Mouse (Mus musculus) CH12.LX (cell line): Measurements from ENCODE around the gene Hpse.

Experiments
- CHD1 ChIP-seq: IDR thresholded peaks from 2 replicates; pipeline ENCODE4 v1.6.1; 2012; ENCODE audit warnings: low read depth, low read length, improper control_type of control experiment, inconsistent platforms
- CHD2 ChIP-seq: IDR thresholded peaks from 2 replicates; pipeline ENCODE4 v1.6.1; 2011; ENCODE audit warnings: low read length, improper control_type of control experiment
- CTCF ChIP-seq, 2 experiments: IDR thresholded peaks in 1 of 2; conservative IDR thresholded peaks in 1 of 2; 2 replicates each; pipeline ENCODE4 v1.5.1; 2011 to 2012; ENCODE audit warnings: low read depth in 2 of 2, low read length in 2 of 2, improper control_type of control experiment in 1 of 2, inconsistent platforms in 1 of 2, mild to moderate bottlenecking in 1 of 2, moderate library complexity in 1 of 2
- E2F4 ChIP-seq: IDR thresholded peaks from 2 replicates; pipeline ENCODE4 v1.6.1; 2011; ENCODE audit warnings: low read depth, low read length, improper control_type of control experiment; ENCODE audit not compliant: insufficient replicate concordance
- EP300 ChIP-seq: IDR thresholded peaks from 2 replicates; pipeline ENCODE4 v1.6.1; 2011; ENCODE audit warnings: low read length, improper control_type of control experiment
- GABPA ChIP-seq: IDR thresholded peaks from 2 replicates; pipeline ENCODE4 v1.6.1; 2012; ENCODE audit warnings: low read depth, low read length, improper control_type of control experiment, inconsistent platforms; ENCODE audit not compliant: insufficient replicate concordance
- MEF2A ChIP-seq: IDR thresholded peaks from 2 replicates; pipeline ENCODE4 v1.6.1; 2014; ENCODE audit warnings: low read depth, mild to moderate bottlenecking, inconsistent platforms, low read length, improper control_type of control experiment, borderline replicate concordance
- MXI1 ChIP-seq: IDR thresholded peaks from 2 replicates; pipeline ENCODE4 v1.6.1; 2011; ENCODE audit warnings: mild to moderate bottlenecking, low read depth, low read length, improper control_type of control experiment
- MYC ChIP-seq: IDR thresholded peaks from 2 replicates; pipeline ENCODE4 v1.6.1; 2011; ENCODE audit warnings: low read depth, mild to moderate bottlenecking, improper control_type of control experiment, low read length
- POLR2A ChIP-seq: IDR thresholded peaks from 2 replicates; pipeline ENCODE4 v1.6.1; 2011; ENCODE audit warnings: low read depth, mild to moderate bottlenecking, improper control_type of control experiment, low read length
- USF2 ChIP-seq: conservative IDR thresholded peaks from 2 replicates; pipeline ENCODE4 v1.6.1; 2011; ENCODE audit warnings: low read depth, low read length, improper control_type of control experiment
- ZC3H11A ChIP-seq: IDR thresholded peaks from 2 replicates; pipeline ENCODE4 v1.6.1; 2012; ENCODE audit warnings: low read depth, mild to moderate bottlenecking, inconsistent platforms, low read length, improper control_type of control experiment
- ZKSCAN1 ChIP-seq: IDR thresholded peaks from 2 replicates; pipeline ENCODE4 v1.6.1; 2012; ENCODE audit warnings: low read depth, inconsistent platforms, low read length, improper control_type of control experiment, borderline replicate concordance
- ZNF384 ChIP-seq: IDR thresholded peaks from 2 replicates; pipeline ENCODE4 v1.6.1; 2012; ENCODE audit warnings: low read depth, low read length, improper control_type of control experiment, inconsistent platforms

DNA sequence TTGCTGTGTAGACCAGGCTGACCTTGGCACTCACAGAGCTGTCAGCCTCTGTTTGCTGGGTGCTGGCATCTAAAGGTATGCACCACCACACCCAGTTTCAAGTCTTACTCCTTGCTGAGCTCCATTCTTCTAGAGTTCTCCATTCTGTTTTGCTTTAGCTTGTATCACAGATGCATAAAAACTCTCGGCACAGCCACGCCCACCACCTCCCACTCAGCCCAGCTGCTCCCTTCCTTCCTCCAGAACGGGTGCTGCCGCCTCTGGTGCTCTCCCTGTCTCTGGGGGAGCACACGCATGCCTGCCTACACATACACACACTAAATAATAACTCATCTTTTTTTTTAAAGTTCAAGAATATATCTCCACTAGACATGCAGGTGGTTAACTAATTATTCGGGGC is 61.1 kb downstream of the Hpse start:
- no peak for TF ChIP-seq MXI1
- no peak for TF ChIP-seq ZC3H11A
- TF ChIP-seq USF2 = no peak
- TF ChIP-seq E2F4 = no peak
- no peak for TF ChIP-seq CHD2
- TF ChIP-seq CTCF (conservative IDR thresholded peaks at IDR 0.05 in 1 of 2, IDR thresholded peaks at IDR 0.05 in 1 of 2; ENCODE audit: low read depth in 2 of 2, low read length in 2 of 2) = no peak
- no peak for TF ChIP-seq ZKSCAN1
- TF ChIP-seq GABPA = no peak
- no peak for TF ChIP-seq POLR2A
- no peak for TF ChIP-seq MYC
- TF ChIP-seq EP300 = no peak
- no peak for TF ChIP-seq MEF2A
- TF ChIP-seq ZNF384 = no peak
- no peak for TF ChIP-seq CHD1
